Mouse (Mus musculus): ENCODE results near the gene Ddx43. TPM values are rescaled to one million over a fixed set of nuclear protein-coding genes. Genes with fewer than 3 reads are reported as not detected.
A peak's percentile ranks its signal among the peaks of the same experiment; 100 is the strongest.

Gene Ddx43
- total RNA-seq, 4 experiments from 2014 or later, result 0.14 to 0.20 TPM; not detected in 2

DNA sequence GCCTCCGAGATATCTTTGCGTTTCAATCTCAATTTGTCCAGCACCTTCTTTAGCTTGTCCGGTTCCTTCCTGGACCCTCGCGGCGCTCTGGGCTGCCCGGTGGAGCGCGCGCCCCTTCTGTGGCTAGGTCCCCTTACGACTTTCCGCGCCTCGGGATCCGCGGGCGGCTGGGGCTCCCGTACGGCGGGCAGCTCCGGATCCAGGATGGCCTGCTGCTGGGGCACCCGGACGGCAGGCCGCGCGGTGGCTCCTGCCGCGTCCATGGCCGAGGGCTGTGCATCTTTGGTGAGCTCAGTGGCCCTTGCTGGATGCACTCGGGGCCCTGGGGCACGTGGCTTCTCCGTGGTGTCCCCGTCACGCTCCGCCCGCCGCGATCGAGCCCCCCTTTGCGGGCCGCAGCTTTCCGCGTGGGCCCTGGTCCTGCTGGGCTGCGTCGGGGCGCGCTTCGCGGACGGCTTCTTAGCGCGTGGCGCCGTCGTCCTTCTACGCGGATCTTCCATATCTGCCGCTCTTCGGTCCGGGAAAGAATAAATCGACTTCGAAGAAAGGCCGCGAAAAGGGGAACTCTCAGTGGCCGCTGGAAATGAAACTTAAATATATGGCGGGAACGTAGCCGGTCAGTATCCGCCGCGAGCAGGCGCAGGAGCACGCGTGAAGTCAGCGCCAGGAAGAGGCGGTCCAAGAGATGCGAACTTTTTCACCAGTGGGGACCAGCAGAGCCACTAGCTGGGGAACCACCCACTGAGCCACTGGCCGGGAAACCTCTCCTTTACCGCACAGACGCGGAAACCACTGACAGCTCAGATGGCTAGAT is 47.2 kb downstream of the Ddx43 start, which contains the start of gene Cgas:
Gene Cgas (minus strand): TSS at position 659 of the 814 bp plus-strand sequence.
- DNase-seq (ENCODE audit: low spot score in 2 of 2), result no peak

DNA sequence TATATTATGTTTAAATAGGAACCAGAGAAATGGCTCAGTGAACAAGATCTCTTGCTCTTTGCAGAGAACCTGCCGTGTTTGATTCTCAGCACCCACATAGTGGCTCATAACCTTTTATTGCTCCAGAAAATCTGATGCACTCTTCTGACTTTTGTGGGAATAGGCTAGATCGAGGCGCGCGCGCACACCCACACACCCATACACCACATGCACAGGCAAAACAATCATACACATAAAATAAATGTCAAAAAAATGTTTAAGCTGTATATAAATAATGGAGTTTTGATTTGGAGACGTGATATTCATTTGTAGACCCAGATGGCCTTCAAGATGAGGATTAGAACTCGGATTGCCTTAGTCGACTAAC is 52.0 kb downstream of the Ddx43 start:
- no peak for DNase-seq (ENCODE audit: low spot score in 2 of 2)

DNA sequence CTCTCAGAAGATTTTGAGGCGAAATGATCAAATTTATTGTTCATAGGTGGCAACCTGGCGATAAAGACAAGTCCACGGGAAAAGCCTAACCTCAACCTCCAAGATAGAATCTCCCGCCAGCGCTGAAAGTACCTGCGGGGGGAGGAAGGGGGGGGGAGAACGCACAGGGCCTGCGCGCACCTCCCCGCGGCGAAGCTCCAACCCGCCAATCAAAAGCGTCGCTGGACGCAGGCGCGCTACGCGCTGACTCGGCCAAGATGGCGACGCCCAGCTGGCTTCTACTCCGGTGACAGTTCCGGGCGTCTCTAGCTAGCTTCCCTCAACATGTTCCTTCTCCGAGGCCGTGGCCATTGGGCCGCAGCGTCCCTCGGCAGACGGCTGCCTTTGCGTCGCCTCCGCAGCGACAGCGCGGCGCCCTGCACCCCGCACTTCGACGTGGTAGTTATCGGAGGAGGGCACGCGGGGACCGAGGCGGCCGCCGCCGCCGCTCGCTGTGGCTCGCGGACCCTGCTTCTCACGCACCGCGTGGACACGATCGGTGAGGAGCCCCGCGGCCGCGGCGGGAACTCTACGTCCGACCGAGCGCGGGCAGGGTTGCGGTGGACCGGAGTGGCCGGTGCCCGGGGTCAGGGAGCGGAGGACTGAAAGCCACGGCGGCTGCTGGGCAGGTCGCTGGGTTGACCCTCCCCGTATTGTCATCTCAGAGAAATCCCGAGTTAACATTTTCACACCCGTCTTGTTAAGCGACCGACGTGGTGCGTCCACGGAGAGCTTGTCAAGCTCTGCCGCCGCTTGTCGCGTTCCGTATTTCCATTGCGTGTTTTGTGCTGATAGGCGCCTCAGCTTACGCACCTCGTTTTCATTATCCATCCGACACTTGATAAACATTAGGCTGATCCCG is 52.6 kb downstream of the Ddx43 start, which contains the start of the genes Mto1 and Gm17324:
Gene Mto1 (plus strand): TSS at position 236 of the 901 bp plus-strand sequence.
Gene Gm17324 (minus strand): TSS at position 814 of the 901 bp plus-strand sequence.
- DNase-seq (ENCODE audit: low spot score in 2 of 2), result peak; percentile 65 to 85

DNA sequence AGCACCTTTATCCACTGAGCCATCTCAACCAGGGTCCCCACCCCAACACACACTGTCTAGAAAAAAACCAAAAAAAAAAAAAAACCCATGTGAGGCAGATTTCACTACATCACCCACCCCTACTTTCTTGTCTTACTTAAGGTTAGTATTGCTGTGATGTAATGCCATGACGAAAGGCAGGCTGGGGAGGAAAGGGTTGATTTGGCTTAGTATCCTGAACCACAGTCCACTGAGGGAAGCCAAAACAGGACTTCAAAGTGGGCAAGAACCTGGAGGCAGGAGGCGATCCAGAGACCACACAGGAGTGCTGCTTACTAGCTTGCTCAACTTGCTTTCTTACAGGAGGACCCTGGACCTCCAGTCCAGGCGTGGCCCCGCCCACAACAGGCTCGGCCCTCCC is 54.8 kb downstream of the Ddx43 start:
- DNase-seq (ENCODE audit: low spot score in 2 of 2), result no peak

DNA sequence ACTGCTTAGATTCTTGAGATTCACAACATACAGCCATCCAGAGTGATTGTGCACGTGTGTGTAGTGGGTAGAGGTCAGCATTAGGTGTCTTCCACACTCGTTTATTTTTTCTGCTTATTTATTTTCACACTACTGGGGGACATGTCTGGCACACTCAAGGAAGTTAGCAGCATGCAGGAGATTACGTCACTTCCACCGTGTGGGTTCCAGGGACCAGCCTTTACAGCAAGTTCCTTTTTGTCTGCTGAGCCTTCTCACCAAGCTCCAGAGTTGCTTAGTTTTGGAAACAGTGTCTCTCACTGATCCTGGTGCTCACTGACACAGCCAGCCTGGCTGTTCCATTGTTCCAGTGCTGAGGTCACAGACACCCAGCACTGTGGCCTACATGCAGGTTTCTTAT is 55.8 kb downstream of the Ddx43 start:
- DNase-seq (ENCODE audit: low spot score in 2 of 2), result no peak

DNA sequence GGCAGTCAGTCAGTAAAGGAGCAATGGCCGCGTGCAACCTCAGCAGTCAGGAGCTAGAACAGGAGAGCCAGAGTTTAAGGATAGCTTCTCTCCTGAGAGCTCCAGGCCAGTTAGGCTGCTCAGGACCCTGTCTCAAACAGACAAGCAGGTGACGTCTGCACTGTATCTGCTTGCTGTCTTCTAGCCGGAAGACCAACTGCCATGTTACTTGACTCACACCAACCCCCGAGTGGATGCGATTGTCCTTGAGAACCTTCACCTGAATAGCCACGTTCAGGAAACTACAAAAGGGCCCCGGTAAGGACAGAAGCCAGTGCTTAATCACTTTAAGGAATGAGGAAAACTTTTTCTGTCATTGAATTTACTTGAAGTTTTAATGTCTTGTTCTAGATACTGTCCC is 61.4 kb downstream of the Ddx43 start:
- DNase-seq (ENCODE audit: low spot score in 2 of 2), result no peak

DNA sequence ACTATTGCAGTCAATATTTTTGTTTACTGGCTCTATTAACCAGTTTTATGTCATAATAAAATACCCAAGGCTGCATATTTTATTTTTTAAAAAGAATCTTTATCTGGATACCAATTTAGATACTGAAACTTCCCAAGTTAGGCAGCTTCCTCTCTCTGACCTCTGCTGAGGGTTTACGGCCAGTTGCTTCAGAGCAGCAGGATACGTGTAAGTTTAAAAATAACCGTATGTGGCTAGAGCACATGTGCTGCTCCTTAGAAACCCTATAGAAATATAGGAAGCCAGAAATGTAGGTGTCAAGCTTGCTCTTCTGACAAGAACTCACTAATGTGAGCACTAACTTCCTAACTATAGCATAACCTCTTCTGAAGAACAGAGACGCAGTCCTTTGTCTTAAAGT is 67.8 kb downstream of the Ddx43 start:
- DNase-seq (ENCODE audit: low spot score in 2 of 2), result no peak

DNA sequence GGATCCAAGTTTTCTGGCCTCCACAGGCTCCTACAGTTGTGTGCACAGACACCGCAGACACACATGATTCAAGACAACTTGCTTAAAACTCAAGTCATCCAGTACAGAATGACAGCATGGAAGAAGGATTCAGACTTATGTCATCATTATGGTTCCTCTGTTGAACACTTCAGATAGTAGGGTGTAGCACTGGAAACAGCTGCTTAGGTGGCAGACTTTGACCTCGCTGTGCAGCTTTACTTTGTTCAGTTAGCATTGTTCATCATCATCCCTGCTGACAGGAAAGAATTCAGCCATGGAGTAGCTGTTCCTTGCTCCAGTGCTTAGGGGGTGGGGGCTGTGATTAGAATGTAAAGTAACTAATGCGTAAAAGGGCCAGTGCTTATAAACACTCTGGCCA is 70.1 kb downstream of the Ddx43 start:
- DNase-seq (ENCODE audit: low spot score in 2 of 2), result no peak

Other genes with a start within 250 kb of the Ddx43 start
- 10 to 100 TPM; 50.5 to 52.8 (median 51.7) TPM for gene Gsta4, start 213.0 kb upstream of the Ddx43 start, total RNA-seq (2022)
- not detected for gene Gsta1, start 165.1 kb upstream of the Ddx43 start, total RNA-seq (2022)
- gene Gm3776, start 138.6 kb upstream of the Ddx43 start, total RNA-seq (2022), result not detected
- not detected for gene Gm10639, start 105.9 kb upstream of the Ddx43 start, total RNA-seq (2022)
- gene Omt2a, start 81.0 kb upstream of the Ddx43 start, total RNA-seq (2022), result not detected
- not detected for gene Omt2b, start 68.2 kb upstream of the Ddx43 start, total RNA-seq (2022)
- gene Gsta2, start 40.0 kb upstream of the Ddx43 start, total RNA-seq (2022), result 1 to 10 TPM in 1 of 4 experiments, under 1 TPM in 2, not detected in 1; 0.45 to 2.6 (median 0.64) TPM
- under 1 TPM in 1 of 4 experiments, not detected in 3; 0.98 TPM for gene Dppa5a, start 27.6 kb upstream of the Ddx43 start, total RNA-seq (2022)
- under 1 TPM in 1 of 4 experiments, not detected in 3; 0.14 TPM for gene Ooep, start 17.1 kb upstream of the Ddx43 start, total RNA-seq (2022)
- gene Cgas, start 47.5 kb downstream of the Ddx43 start, total RNA-seq (2022), result 1 to 10 TPM in 2 of 4 experiments, under 1 TPM in 2; 0.68 to 1.5 (median 0.91) TPM
- 10 to 100 TPM; 20.4 to 27.7 (median 26.1) TPM for gene Mto1, start 52.4 kb downstream of the Ddx43 start, total RNA-seq (2022)
- 1 to 10 TPM in 1 of 4 experiments, under 1 TPM in 3; 0.60 to 1.3 (median 0.79) TPM for gene Gm17324, start 53.0 kb downstream of the Ddx43 start, total RNA-seq (2022)
- gene Eef1a1, start 93.4 kb downstream of the Ddx43 start, total RNA-seq (2022), result 1,000 to 10,000 TPM; 2,504 to 3,682 (median 3,062) TPM
- 10 to 100 TPM; 20.0 to 22.5 (median 20.9) TPM for gene Slc17a5, start 192.3 kb downstream of the Ddx43 start, total RNA-seq (2022)
- 1 to 10 TPM; 2.2 to 5.3 (median 3.7) TPM for gene Cd109, start 219.8 kb downstream of the Ddx43 start, total RNA-seq (2022)